Mouse (Mus musculus): ENCODE data around the gene Wdr24.

Gene Wdr24

GRCm38 (mm10) chr17:25823452-25823851, at the start of gene Wdr24:
Gene Wdr24 (plus strand): TSS chr17:25823627.
- peak; percentile 61 to 79 for DNase-seq (ENCODE audit: low spot score in 2 of 2)

- DNase-seq (ENCODE audit: low spot score in 2 of 2): no peak
Observed at GRCm38 (mm10) chr17:25775318-25776062, 47.9 kb upstream of the Wdr24 start.

GRCm38 (mm10) chr17:25777948-25778347, 45.5 kb upstream of the Wdr24 start:
- DNase-seq (ENCODE audit: low spot score in 2 of 2): no peak

- peak in 1 of 2 experiments; percentile 20 for DNase-seq (ENCODE audit: low spot score in 2 of 2)
Observed at GRCm38 (mm10) chr17:25781339-25781738, 42.1 kb upstream of the Wdr24 start.

GRCm38 (mm10) chr17:25783086-25783485, 40.3 kb upstream of the Wdr24 start:
- no peak for DNase-seq (ENCODE audit: low spot score in 2 of 2)

- no peak for DNase-seq (ENCODE audit: low spot score in 2 of 2)
Observed at GRCm38 (mm10) chr17:25783861-25784574, 39.4 kb upstream of the Wdr24 start.

- DNase-seq (ENCODE audit: low spot score in 2 of 2): peak; percentile 94 to 96
Observed at GRCm38 (mm10) chr17:25785281-25785745, 38.1 kb upstream of the Wdr24 start, which contains the start of gene Haghl. Gene Haghl (minus strand): TSS chr17:25785673.

GRCm38 (mm10) chr17:25786280-25786679, 37.1 kb upstream of the Wdr24 start, which contains the start of gene Ccdc78:
Gene Ccdc78 (plus strand): TSS chr17:25786580.
- DNase-seq (ENCODE audit: low spot score in 2 of 2): no peak

- DNase-seq (ENCODE audit: low spot score in 2 of 2): no peak
Observed at GRCm38 (mm10) chr17:25786781-25787504, 36.5 kb upstream of the Wdr24 start.

GRCm38 (mm10) chr17:25791320-25791842, 32.0 kb upstream of the Wdr24 start:
- DNase-seq (ENCODE audit: low spot score in 2 of 2): no peak

GRCm38 (mm10) chr17:25791843-25792527, 31.4 kb upstream of the Wdr24 start:
- DNase-seq (ENCODE audit: low spot score in 2 of 2): peak; percentile 79 to 90

- DNase-seq (ENCODE audit: low spot score in 2 of 2): peak in 1 of 2 experiments; percentile 63
Observed at GRCm38 (mm10) chr17:25792615-25793014, 30.8 kb upstream of the Wdr24 start, which contains the start of gene Fam173a. Gene Fam173a (minus strand): TSS chr17:25792901.

- DNase-seq (ENCODE audit: low spot score in 2 of 2): no peak
Observed at GRCm38 (mm10) chr17:25794197-25794596, 29.2 kb upstream of the Wdr24 start.

GRCm38 (mm10) chr17:25794998-25795397, 28.4 kb upstream of the Wdr24 start:
- DNase-seq (ENCODE audit: low spot score in 2 of 2): no peak

- DNase-seq (ENCODE audit: low spot score in 2 of 2): no peak
Observed at GRCm38 (mm10) chr17:25795609-25796092, 27.8 kb upstream of the Wdr24 start, which contains the start of gene AC134908.4. Gene AC134908.4 (minus strand): TSS chr17:25795659.

- DNase-seq (ENCODE audit: low spot score in 2 of 2): no peak
Observed at GRCm38 (mm10) chr17:25796211-25796771, 27.1 kb upstream of the Wdr24 start.

- peak; percentile 67 to 80 for DNase-seq (ENCODE audit: low spot score in 2 of 2)
Observed at GRCm38 (mm10) chr17:25796951-25797369, 26.5 kb upstream of the Wdr24 start, which contains the start of gene Metrn. Gene Metrn (minus strand): TSS chr17:25797136.

- peak in 1 of 2 experiments; percentile 68 for DNase-seq (ENCODE audit: low spot score in 2 of 2)
Observed at GRCm38 (mm10) chr17:25801029-25801428, 22.4 kb upstream of the Wdr24 start.

GRCm38 (mm10) chr17:25802825-25803517, 20.5 kb upstream of the Wdr24 start:
- DNase-seq (ENCODE audit: low spot score in 2 of 2): peak in 1 of 2 experiments; percentile 71

GRCm38 (mm10) chr17:25806507-25806906, 16.9 kb upstream of the Wdr24 start:
- DNase-seq (ENCODE audit: low spot score in 2 of 2): no peak
